Mouse (Mus musculus) small intestine, adult 2 months (tissue): ENCODE measurements at regions not wholly inside any gene's neighbourhood (a gene's known extent, or its start where the extent isn't known, plus 50 kb on each side); places are given as distances from the start of the nearest gene placed in this dataset.

Experiments used
- H3K27ac ChIP-seq: fragments of 200-500 bp; 2 replicates; pipeline ENCODE4 v1.5.1; 2012; ENCODE audit warnings: low read depth, low read length, control low read depth, inconsistent platforms; ENCODE audit not compliant: insufficient read depth
- H3K27me3 ChIP-seq: fragments of 200-500 bp; 2 replicates; pipeline ENCODE4 v1.6.1; 2012; ENCODE audit warnings: mild to moderate bottlenecking, moderate library complexity, low read length, inconsistent platforms; ENCODE audit not compliant: control insufficient read depth, insufficient read depth
- H3K36me3 ChIP-seq: fragments of 200-500 bp; 2 replicates; pipeline ENCODE4 v1.6.1; 2012; ENCODE audit warnings: mild to moderate bottlenecking, low read length, control low read depth, inconsistent platforms; ENCODE audit not compliant: control insufficient read depth, insufficient read depth
- H3K4me1 ChIP-seq: fragments of 200-500 bp; 2 replicates; pipeline ENCODE4 v1.6.1; 2012; ENCODE audit warnings: low read length, inconsistent platforms, mixed read lengths; ENCODE audit not compliant: control insufficient read depth, insufficient read depth, insufficient read length
- H3K4me3 ChIP-seq: fragments of 200-500 bp; 2 replicates; pipeline ENCODE4 v1.5.1; 2012; ENCODE audit warnings: low read depth, mild to moderate bottlenecking, control low read depth, inconsistent platforms, low read length, moderate library complexity
- CTCF ChIP-seq: fragments of 200-500 bp; IDR thresholded peaks from 2 replicates; pipeline ENCODE4 v1.5.1; 2012; ENCODE audit warnings: low read depth, mild to moderate bottlenecking, control low read depth, inconsistent platforms, low read length, moderate library complexity, mixed read lengths; ENCODE audit not compliant: insufficient replicate concordance, insufficient read length; ENCODE audit errors: extremely low read depth
- POLR2A ChIP-seq: fragments of 200-500 bp; IDR thresholded peaks from 2 replicates; pipeline ENCODE4 v1.6.1; 2012; ENCODE audit warnings: low read depth, mild to moderate bottlenecking, control low read depth, inconsistent platforms, low read length, moderate library complexity
- WGBS: fragments of 180-500 bp; shearing (Covaris S2); methylation state at CpG from one replicate; pipeline ENCODE4 v1.1.7; 2018; 5-methylcytosine and 5-hydroxymethylcytosine counted together

DNA sequence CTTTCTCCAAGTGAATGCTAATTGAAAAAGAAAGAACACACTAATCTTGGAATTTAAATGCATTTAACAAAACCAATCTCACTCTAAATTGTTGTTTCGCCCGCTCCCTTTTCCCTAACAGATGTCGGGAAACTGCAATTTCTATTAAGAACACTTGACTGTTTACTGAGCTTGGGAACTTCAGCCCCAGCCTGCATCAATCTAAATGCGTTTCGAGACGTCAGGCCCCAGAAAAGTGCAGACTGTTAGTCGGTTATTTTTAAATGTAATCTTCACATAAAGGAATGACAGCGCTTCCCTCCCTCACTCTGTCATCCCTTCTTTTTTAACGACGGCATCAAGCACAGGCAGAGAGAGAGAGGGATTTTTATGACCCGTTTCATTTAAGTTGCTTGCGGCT, 677.7 kb downstream of the Vrk1 start:
- TF ChIP-seq CTCF: no peak
- no peak for TF ChIP-seq POLR2A
- Histone ChIP-seq H3K36me3 (no peaks in the 10 kb centered on the region), H3K27me3 (no peaks in the 10 kb centered on the region), H3K4me3 (no peak overlapping the region), H3K27ac (no peak overlapping the region), H3K4me1 (no peaks in the 10 kb centered on the region)
- 45% methylated on average over 12 of the region's 12 CpGs for WGBS

GRCm38 (mm10) chr12:106688156-106688740, 678.2 kb downstream of the Vrk1 start:
- WGBS: 85% methylated on average over 17 of the region's 17 CpGs
- no peak overlapping the region for H3K27ac ChIP-seq
- no peak for TF ChIP-seq CTCF
- no peak for TF ChIP-seq POLR2A
- H3K27me3 ChIP-seq: no peaks in the 10 kb centered on the region
- no peaks in the 10 kb centered on the region for H3K36me3 ChIP-seq
- H3K4me1 ChIP-seq: no peaks in the 10 kb centered on the region
- no peak overlapping the region for H3K4me3 ChIP-seq

GRCm38 (mm10) chr12:106702958-106703357, 692.9 kb downstream of the Vrk1 start:
- WGBS: 89% methylated on average over 5 of the region's 5 CpGs

DNA sequence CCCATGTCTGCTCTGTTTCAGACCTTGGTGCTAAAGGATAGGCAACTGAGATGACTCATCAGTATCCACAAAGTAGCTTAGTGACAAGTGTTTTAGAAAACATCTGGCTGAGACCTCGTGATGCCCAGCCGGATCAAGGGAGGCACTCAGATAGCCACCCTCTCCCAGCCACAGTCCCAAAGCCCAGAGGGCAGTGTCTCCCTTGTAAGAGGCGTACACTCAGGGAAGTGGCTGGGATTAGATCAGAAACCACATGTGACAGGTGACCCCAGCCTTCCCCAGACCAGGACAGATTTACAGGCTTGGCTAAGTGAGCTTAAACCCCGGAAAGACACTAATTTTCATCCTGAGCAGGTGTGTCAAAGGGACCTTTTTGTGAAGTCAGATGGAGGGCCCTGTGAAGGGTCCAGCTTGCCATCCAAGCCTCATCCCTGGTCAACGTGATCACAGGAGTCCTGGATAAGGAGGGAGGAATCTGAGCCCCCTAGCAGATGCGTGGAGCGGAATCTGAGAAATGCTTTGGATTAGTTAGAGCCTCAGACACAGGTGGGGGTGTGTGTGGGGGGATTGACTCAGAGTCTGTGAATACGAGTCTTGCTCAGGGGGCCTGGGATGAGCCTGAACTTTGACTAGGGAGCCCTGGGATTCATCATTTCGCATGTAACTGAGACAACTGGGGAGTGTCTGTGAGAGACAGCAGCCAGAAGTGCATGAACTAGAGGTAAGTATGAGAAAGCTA, 711.4 kb downstream of the Vrk1 start:
- 68% methylated on average over 9 of the region's 9 CpGs for WGBS

More at GRCm38 (mm10) chr12:106702958-106703357, 692.9 kb downstream of the Vrk1 start:
- no peak overlapping the region for H3K4me3 ChIP-seq
- H3K27me3 ChIP-seq: no peaks in the 10 kb centered on the region
- H3K27ac ChIP-seq: no peak overlapping the region
- no peaks in the 10 kb centered on the region for H3K36me3 ChIP-seq
- no peaks in the 10 kb centered on the region for H3K4me1 ChIP-seq
- no peak for TF ChIP-seq POLR2A
- TF ChIP-seq CTCF: no peak

GRCm38 (mm10) chr12:106722010-106722362, 712.0 kb downstream of the Vrk1 start:
- WGBS: 70% methylated on average over 2 of the region's 2 CpGs
- Histone ChIP-seq H3K36me3 (no peaks in the 10 kb centered on the region), H3K27me3 (no peaks in the 10 kb centered on the region), H3K4me1 (no peaks in the 10 kb centered on the region), H3K27ac (no peak overlapping the region), H3K4me3 (no peak overlapping the region)
- TF ChIP-seq POLR2A (no peak), CTCF (no peak)

More for the DNA sequence above, 711.4 kb downstream of the Vrk1 start:
- TF ChIP-seq POLR2A: no peak
- no peak for TF ChIP-seq CTCF
- Histone ChIP-seq H3K36me3 (no peaks in the 10 kb centered on the region), H3K4me3 (no peak overlapping the region), H3K4me1 (no peaks in the 10 kb centered on the region), H3K27me3 (no peaks in the 10 kb centered on the region), H3K27ac (no peak overlapping the region)

DNA sequence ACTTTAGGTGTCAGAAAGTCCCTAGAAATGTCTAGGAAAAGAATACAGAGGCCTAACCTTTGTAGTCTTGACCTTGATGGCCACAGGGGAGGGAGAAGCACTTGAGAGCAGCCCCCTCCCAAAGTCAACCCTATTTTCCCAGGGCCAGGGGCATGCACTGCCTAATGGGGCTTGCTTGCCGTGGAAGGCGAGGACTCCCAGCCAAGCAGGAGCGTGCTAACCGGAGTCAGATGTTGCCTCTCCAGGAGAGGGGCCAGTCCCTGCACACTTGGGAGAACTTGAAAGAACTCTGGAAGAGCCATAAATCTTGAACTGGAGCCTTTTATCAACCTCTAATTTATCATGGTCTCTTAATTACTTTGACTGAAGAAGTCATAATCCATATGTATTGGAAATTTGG, 712.7 kb downstream of the Vrk1 start:
- no peaks in the 10 kb centered on the region for H3K36me3 ChIP-seq
- 77% methylated on average over 4 of the region's 4 CpGs for WGBS

GRCm38 (mm10) chr12:106726920-106727319, 716.9 kb downstream of the Vrk1 start:
- no peak overlapping the region for H3K27ac ChIP-seq
- H3K27me3 ChIP-seq: no peaks in the 10 kb centered on the region
- H3K4me3 ChIP-seq: no peak overlapping the region
- H3K4me1 ChIP-seq: no peaks in the 10 kb centered on the region
- 92% methylated on average over 8 of the region's 8 CpGs for WGBS
- no peak for TF ChIP-seq CTCF
- TF ChIP-seq POLR2A: no peak
- H3K36me3 ChIP-seq: no peaks in the 10 kb centered on the region

More for the DNA sequence above, 712.7 kb downstream of the Vrk1 start:
- Histone ChIP-seq H3K27ac (no peak overlapping the region), H3K4me3 (no peak overlapping the region), H3K4me1 (no peaks in the 10 kb centered on the region), H3K27me3 (no peaks in the 10 kb centered on the region)
- no peak for TF ChIP-seq CTCF
- TF ChIP-seq POLR2A: no peak
